Mouse (Mus musculus) cerebellum, adult (tissue): ENCODE data around the gene Pou6f2.

ENCODE experiments used
- ATAC-seq: cut with Nextera tagmentation; 2 replicates; pipeline ENCODE4 v1.9.2; 2017; ENCODE audit warnings: mild to moderate bottlenecking, moderate library complexity, mixed read lengths; ENCODE audit not compliant: insufficient number of reproducible peaks, low FRiP score, low TSS enrichment

The Pou6f2 gene

GRCm38 (mm10) chr13:18397586-18397985, at the start of gene Pou6f2:
Gene Pou6f2 (minus strand): TSS chr13:18397686.
- ATAC-seq: no peak

GRCm38 (mm10) chr13:18439858-18440257, 42.4 kb upstream of the Pou6f2 start:
- no peak for ATAC-seq

- ATAC-seq: no peak
These were observed 9.8 kb downstream of the Pou6f2 start for GRCm38 (mm10) chr13:18387673-18388072.

GRCm38 (mm10) chr13:18363373-18363772, 34.1 kb downstream of the Pou6f2 start:
- ATAC-seq: no peak

- no peak for ATAC-seq
These were observed 52.7 kb downstream of the Pou6f2 start for GRCm38 (mm10) chr13:18344580-18345333.

GRCm38 (mm10) chr13:18338910-18339501, 58.5 kb downstream of the Pou6f2 start:
- ATAC-seq: no peak

GRCm38 (mm10) chr13:18338022-18338421, 59.5 kb downstream of the Pou6f2 start:
- no peak for ATAC-seq

- ATAC-seq: no peak
These were observed 63.5 kb downstream of the Pou6f2 start for GRCm38 (mm10) chr13:18334035-18334434.

GRCm38 (mm10) chr13:18332596-18332995, 64.9 kb downstream of the Pou6f2 start:
- ATAC-seq: no peak

- ATAC-seq: no peak
These were observed 73.4 kb downstream of the Pou6f2 start for GRCm38 (mm10) chr13:18323980-18324678.

- no peak for ATAC-seq
These were observed 74.1 kb downstream of the Pou6f2 start for GRCm38 (mm10) chr13:18323407-18323806.

- no peak for ATAC-seq
These were observed 84.9 kb downstream of the Pou6f2 start for GRCm38 (mm10) chr13:18312613-18313012.

GRCm38 (mm10) chr13:18309024-18309423, 88.5 kb downstream of the Pou6f2 start:
- ATAC-seq: no peak

GRCm38 (mm10) chr13:18306506-18307145, 90.9 kb downstream of the Pou6f2 start:
- ATAC-seq: no peak

- no peak for ATAC-seq
These were observed 97.5 kb downstream of the Pou6f2 start for GRCm38 (mm10) chr13:18299966-18300365.

GRCm38 (mm10) chr13:18293438-18293837, 104.0 kb downstream of the Pou6f2 start:
- ATAC-seq: no peak

GRCm38 (mm10) chr13:18290253-18290914, 107.1 kb downstream of the Pou6f2 start:
- ATAC-seq: no peak

GRCm38 (mm10) chr13:18287536-18287935, 110.0 kb downstream of the Pou6f2 start:
- ATAC-seq: no peak

- ATAC-seq: no peak
These were observed 115.0 kb downstream of the Pou6f2 start for GRCm38 (mm10) chr13:18282361-18282982.

GRCm38 (mm10) chr13:18281084-18281483, 116.4 kb downstream of the Pou6f2 start:
- ATAC-seq: peak; percentile 60; the same call in 1 of the 2 replicates
